Mouse (Mus musculus) spleen, adult 2 months (tissue): Measurements from ENCODE around the gene St6galnac3.

Experiments
- CTCF ChIP-seq: fragments of 200-500 bp; IDR thresholded peaks from 2 replicates; pipeline ENCODE4 v1.5.1; 2011; ENCODE audit warnings: mild to moderate bottlenecking, inconsistent platforms; ENCODE audit not compliant: insufficient read depth, insufficient read length, insufficient replicate concordance; ENCODE audit errors: extremely low read depth
- POLR2A ChIP-seq: fragments of 200-500 bp; IDR thresholded peaks from 2 replicates; pipeline ENCODE4 v1.6.1; 2011; ENCODE audit warnings: low read depth, low read length, inconsistent platforms

DNA sequence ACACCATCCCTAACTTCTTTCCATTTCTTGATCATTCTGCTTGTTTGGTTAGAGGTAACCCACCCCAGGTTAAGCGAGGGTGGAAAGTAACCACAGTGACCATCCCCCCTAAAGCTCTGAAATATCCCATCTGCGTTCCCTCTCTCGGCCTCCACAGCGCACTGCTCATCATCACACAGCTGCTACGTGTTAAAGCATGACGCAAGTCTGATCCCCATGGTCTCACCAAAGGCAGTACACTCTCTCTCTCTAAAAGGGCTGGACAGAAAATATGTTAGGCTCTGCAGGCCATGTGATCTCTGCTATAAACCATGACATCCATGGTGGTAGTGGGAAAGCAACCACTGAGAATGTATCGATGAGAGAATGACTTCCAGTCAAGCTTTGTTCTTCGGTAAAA, 14.4 kb upstream of the St6galnac3 start:
- no peak for TF ChIP-seq POLR2A
- TF ChIP-seq CTCF = no peak
